Mouse (Mus musculus): Measurements from ENCODE around the gene Ctnnd2. TPM values are rescaled to one million over a fixed set of nuclear protein-coding genes. Genes with fewer than 3 reads are reported as not detected.

The Ctnnd2 gene
- polyA plus RNA-seq, 1 experiment from 2014 or later, result 61.2 TPM

DNA sequence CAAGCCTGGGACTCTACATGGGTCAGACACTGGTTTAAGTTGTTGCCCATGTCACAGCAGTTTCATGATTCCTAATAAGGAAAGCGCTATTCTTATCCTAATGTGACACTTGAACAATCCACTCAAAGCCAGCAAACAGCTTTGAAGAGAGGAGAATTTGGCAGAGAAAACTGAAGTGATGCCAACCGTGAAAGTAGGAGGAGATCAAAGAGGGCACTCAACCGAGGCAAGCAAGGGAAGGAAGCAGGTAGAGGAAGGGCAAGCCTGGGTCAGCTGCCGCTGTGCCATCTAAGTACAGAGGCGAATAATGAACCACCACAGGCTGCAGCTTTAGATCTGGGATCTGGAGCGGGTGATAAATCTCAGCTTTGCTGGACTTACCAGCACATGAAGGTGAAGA is 528.4 kb downstream of the Ctnnd2 start:
- Histone ChIP-seq H3K9me3 (ENCODE audit: control insufficient read depth, low read length) (no peaks in the 10 kb centered on the region), H3K4me3 (replicated peaks; ENCODE audit: low read depth, low read length) (no peak overlapping the region), H3K9ac (replicated peaks; ENCODE audit: low read length) (no peak overlapping the region), H3K4me2 (ENCODE audit: low read length) (no peak overlapping the region), H3K4me1 (ENCODE audit: control insufficient read depth, insufficient read depth, low read length) (no peaks in the 10 kb centered on the region), H3K27ac (replicated peaks; ENCODE audit: low read depth, low read length) (no peak overlapping the region), H3K27me3 (ENCODE audit: control insufficient read depth, insufficient read depth, low read length) (no peaks in the 10 kb centered on the region), H3K36me3 (ENCODE audit: control insufficient read depth, insufficient read depth, low read length) (no peaks in the 10 kb centered on the region)
- WGBS, result 43% methylated on average over 6 of the region's 6 CpGs
- DNase-seq, result no peak
- no peak for ATAC-seq (ENCODE audit: low FRiP score, low TSS enrichment)

DNA sequence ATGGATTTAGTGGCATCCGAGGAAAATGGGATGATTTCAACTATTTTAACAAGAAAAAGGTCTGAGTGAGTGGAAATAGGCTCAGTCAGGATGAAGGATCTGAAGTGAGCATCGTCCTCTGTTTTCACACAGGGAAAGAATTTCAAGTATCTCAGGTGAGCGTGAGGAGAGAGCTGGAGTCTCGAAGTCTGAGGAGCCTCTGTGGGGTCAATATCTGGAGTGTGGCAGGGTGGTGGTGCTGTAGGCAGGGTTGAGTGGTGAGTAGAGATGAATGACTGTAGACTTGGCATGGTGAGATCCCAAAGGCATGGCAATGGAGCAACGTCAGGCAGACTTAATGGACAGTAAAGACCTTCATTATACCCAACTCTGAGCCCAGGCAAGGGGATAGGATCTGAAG is 529.2 kb downstream of the Ctnnd2 start:
- Histone ChIP-seq H3K4me1 (ENCODE audit: control insufficient read depth, insufficient read depth, low read length) (no peaks in the 10 kb centered on the region), H3K9ac (replicated peaks; ENCODE audit: low read length) (no peak overlapping the region), H3K36me3 (ENCODE audit: control insufficient read depth, insufficient read depth, low read length) (no peaks in the 10 kb centered on the region), H3K4me2 (ENCODE audit: low read length) (no peak overlapping the region), H3K4me3 (replicated peaks; ENCODE audit: low read depth, low read length) (no peak overlapping the region), H3K9me3 (ENCODE audit: control insufficient read depth, low read length) (no peaks in the 10 kb centered on the region), H3K27ac (replicated peaks; ENCODE audit: low read depth, low read length) (no peak overlapping the region), H3K27me3 (ENCODE audit: control insufficient read depth, insufficient read depth, low read length) (no peaks in the 10 kb centered on the region)
- 87% methylated on average over 5 of the region's 5 CpGs for WGBS
- ATAC-seq (ENCODE audit: low FRiP score, low TSS enrichment) (no peak), DNase-seq (no peak)

DNA sequence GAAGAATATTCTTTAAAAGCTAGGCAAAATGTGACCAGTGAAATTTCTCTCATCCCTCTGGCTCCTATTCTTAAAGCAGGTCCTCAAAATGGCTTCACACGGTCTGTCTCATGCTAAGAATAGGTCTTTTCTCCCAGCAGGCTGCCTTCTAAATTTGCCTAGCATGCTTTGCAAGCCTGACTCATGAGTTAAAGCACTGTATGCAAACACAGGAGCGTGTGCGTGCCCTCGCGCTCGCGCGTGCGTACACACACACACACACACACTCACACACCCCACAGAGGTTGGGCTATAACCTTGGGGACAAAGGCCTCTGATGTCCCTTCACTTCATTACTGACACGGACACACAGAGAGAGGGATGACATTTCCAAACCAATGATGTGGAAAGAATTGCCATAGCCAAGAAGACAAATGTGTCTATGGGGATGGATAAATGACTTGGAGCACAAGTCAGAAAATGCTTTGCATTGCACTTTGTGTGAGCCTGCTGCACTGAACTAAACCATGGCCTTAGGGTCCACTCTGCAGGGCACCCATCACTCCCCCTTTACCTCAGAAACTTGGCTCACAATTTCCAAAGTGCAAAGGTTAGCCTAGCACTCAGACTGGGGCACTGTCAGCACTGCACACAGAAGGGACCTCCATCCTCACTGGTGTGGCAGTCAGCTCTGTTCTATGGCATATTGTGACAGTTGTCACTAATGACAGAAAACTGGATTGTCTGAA is 536.8 kb downstream of the Ctnnd2 start:
- no peaks in the 10 kb centered on the region for H3K27me3 ChIP-seq (ENCODE audit: control insufficient read depth, insufficient read depth, low read length)
- 0 out of 2 replicates have a peak, but pooled peaks cover 5% of the 10 kb centered on the region for H3K4me1 ChIP-seq (ENCODE audit: control insufficient read depth, insufficient read depth, low read length)
- 73% methylated on average over 10 of the region's 10 CpGs for WGBS
- H3K9ac ChIP-seq (replicated peaks; ENCODE audit: low read length), result no peak overlapping the region
- no peak overlapping the region for H3K4me3 ChIP-seq (replicated peaks; ENCODE audit: low read depth, low read length)
- no peaks in the 10 kb centered on the region for H3K36me3 ChIP-seq (ENCODE audit: control insufficient read depth, insufficient read depth, low read length)
- ATAC-seq (ENCODE audit: low FRiP score, low TSS enrichment) (no peak; the same call in 1 of the 2 replicates), DNase-seq (no peak)
- no peak overlapping the region for H3K27ac ChIP-seq (replicated peaks; ENCODE audit: low read depth, low read length)
- no peak overlapping the region for H3K4me2 ChIP-seq (ENCODE audit: low read length)
- H3K9me3 ChIP-seq (ENCODE audit: control insufficient read depth, low read length), result no peaks in the 10 kb centered on the region

DNA sequence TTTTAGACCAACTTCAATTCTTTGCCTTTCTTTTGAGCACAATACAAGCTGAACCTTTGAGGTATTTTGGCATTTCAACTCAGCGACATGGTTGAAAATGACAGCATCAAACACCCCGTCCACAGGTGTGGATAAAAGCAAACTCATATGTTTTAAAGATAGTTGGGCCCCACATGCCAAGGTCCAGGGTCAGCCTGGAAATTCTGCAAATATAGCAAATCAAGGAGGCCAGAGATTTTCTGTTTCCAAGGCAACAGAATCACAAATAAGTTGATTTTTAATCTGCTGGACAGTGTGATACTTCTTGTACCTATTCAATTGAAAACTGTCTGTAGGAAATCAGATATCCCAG is 537.3 kb downstream of the Ctnnd2 start:
- Histone ChIP-seq H3K4me2 (ENCODE audit: low read length) (no peak overlapping the region), H3K4me1 (ENCODE audit: control insufficient read depth, insufficient read depth, low read length) (0 out of 2 replicates have a peak, but pooled peaks cover 5% of the 10 kb centered on the region), H3K4me3 (replicated peaks; ENCODE audit: low read depth, low read length) (no peak overlapping the region), H3K9ac (replicated peaks; ENCODE audit: low read length) (no peak overlapping the region), H3K36me3 (ENCODE audit: control insufficient read depth, insufficient read depth, low read length) (no peaks in the 10 kb centered on the region), H3K27ac (replicated peaks; ENCODE audit: low read depth, low read length) (no peak overlapping the region), H3K27me3 (ENCODE audit: control insufficient read depth, insufficient read depth, low read length) (no peaks in the 10 kb centered on the region), H3K9me3 (ENCODE audit: control insufficient read depth, low read length) (no peaks in the 10 kb centered on the region)
- DNase-seq, result no peak
- no peak for ATAC-seq (ENCODE audit: low FRiP score, low TSS enrichment)
- WGBS, result 71% methylated on average over 2 of the region's 2 CpGs

DNA sequence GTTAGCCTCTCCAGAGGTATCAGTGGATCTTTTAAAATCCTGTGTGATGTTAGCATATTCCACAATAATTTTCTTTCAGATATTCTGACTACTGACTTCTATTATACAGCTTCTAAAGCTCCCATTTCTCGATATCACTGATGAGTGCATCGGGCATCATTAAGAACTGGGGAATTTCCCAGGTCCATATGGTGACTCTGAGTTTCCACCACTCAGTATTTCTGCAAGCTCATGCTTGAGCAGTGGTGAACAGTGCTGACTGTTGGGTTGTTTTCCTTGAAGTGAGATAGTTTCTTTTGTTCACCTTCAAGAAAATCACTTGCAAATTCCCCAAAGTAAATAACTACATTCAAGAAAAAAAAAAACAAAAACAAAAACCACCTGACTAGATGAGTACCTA is 542.4 kb downstream of the Ctnnd2 start:
- ATAC-seq (ENCODE audit: low FRiP score, low TSS enrichment) (no peak), DNase-seq (no peak)
- Histone ChIP-seq H3K4me2 (ENCODE audit: low read length) (no peak overlapping the region), H3K27ac (replicated peaks; ENCODE audit: low read depth, low read length) (no peak overlapping the region), H3K4me1 (ENCODE audit: control insufficient read depth, insufficient read depth, low read length) (no peaks in the 10 kb centered on the region), H3K27me3 (ENCODE audit: control insufficient read depth, insufficient read depth, low read length) (no peaks in the 10 kb centered on the region), H3K4me3 (replicated peaks; ENCODE audit: low read depth, low read length) (no peak overlapping the region), H3K9me3 (ENCODE audit: control insufficient read depth, low read length) (no peaks in the 10 kb centered on the region), H3K9ac (replicated peaks; ENCODE audit: low read length) (no peak overlapping the region), H3K36me3 (ENCODE audit: control insufficient read depth, insufficient read depth, low read length) (no peaks in the 10 kb centered on the region)
- 96% methylated on average over 2 of the region's 2 CpGs for WGBS

DNA sequence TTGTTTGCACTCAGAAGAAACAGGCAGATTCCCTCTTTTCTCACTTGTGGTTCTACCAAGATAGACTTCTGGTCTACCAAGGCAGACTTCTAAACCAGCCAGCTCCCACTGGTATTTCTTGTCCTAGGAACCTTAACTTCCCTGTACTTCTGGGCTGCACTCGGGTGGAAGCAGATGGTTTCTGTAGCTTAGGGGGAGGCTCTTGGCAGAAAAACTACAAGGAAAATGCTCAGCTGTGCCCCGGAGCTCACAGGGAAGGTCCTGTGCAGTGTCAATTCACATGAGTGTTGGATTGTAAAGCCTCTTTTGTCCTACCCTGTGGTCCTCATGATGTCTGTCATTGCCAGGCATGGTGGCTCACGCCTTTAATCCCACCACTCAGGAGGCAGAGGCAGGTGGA is 546.4 kb downstream of the Ctnnd2 start:
- Histone ChIP-seq H3K9me3 (ENCODE audit: control insufficient read depth, low read length) (no peaks in the 10 kb centered on the region), H3K36me3 (ENCODE audit: control insufficient read depth, insufficient read depth, low read length) (no peaks in the 10 kb centered on the region), H3K27ac (replicated peaks; ENCODE audit: low read depth, low read length) (no peak overlapping the region), H3K4me2 (ENCODE audit: low read length) (no peak overlapping the region), H3K9ac (replicated peaks; ENCODE audit: low read length) (no peak overlapping the region), H3K27me3 (ENCODE audit: control insufficient read depth, insufficient read depth, low read length) (no peaks in the 10 kb centered on the region), H3K4me3 (replicated peaks; ENCODE audit: low read depth, low read length) (no peak overlapping the region), H3K4me1 (ENCODE audit: control insufficient read depth, insufficient read depth, low read length) (no peaks in the 10 kb centered on the region)
- DNase-seq (no peak), ATAC-seq (ENCODE audit: low FRiP score, low TSS enrichment) (no peak)
- WGBS, result 74% methylated on average over 3 of the region's 3 CpGs

DNA sequence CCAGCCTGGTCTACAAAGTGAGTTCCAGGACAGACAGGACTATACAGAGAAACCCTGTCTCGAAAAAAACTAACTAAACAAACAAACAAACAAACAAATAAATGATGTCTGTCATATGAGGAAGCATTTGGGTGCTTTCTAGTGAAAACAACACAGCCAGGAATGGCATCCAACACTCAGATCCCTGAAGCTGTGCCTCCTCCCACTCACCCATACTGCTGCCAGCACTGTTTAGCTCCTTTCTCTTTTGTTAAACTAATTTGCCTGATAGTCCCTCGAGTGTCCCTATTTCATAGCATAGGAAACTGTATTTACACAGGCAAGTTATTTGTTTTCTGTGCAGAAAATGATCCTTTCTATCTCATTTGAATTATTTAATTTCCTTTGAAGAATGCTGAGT is 546.8 kb downstream of the Ctnnd2 start:
- Histone ChIP-seq H3K9me3 (ENCODE audit: control insufficient read depth, low read length) (no peaks in the 10 kb centered on the region), H3K4me1 (ENCODE audit: control insufficient read depth, insufficient read depth, low read length) (no peaks in the 10 kb centered on the region), H3K36me3 (ENCODE audit: control insufficient read depth, insufficient read depth, low read length) (no peaks in the 10 kb centered on the region), H3K27ac (replicated peaks; ENCODE audit: low read depth, low read length) (no peak overlapping the region), H3K4me2 (ENCODE audit: low read length) (no peak overlapping the region), H3K27me3 (ENCODE audit: control insufficient read depth, insufficient read depth, low read length) (no peaks in the 10 kb centered on the region), H3K9ac (replicated peaks; ENCODE audit: low read length) (no peak overlapping the region), H3K4me3 (replicated peaks; ENCODE audit: low read depth, low read length) (no peak overlapping the region)
- 72% methylated on average over 2 of the region's 2 CpGs for WGBS
- ATAC-seq (ENCODE audit: low FRiP score, low TSS enrichment) (no peak), DNase-seq (no peak)

DNA sequence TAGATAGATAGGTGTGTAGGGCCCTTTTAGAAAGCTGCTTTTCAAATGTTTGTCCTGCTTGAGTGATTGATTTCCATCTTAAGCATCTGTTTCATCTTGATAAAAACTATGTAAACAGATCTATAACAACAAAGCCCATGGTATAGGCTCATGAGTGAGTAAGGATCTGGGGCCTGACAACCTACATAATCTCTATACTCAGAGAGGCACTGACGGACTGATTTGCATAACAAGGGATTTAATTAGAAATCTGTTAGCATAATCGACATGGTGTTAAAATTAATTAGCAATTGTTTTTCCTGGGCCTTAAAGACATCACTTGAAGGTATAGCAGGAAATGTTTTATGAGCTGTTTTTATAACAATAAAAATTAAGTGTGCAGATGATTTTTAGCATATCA is 548.7 kb downstream of the Ctnnd2 start:
- Histone ChIP-seq H3K4me1 (ENCODE audit: control insufficient read depth, insufficient read depth, low read length) (no peaks in the 10 kb centered on the region), H3K27me3 (ENCODE audit: control insufficient read depth, insufficient read depth, low read length) (no peaks in the 10 kb centered on the region), H3K9me3 (ENCODE audit: control insufficient read depth, low read length) (no peaks in the 10 kb centered on the region), H3K4me3 (replicated peaks; ENCODE audit: low read depth, low read length) (no peak overlapping the region), H3K9ac (replicated peaks; ENCODE audit: low read length) (no peak overlapping the region), H3K4me2 (ENCODE audit: low read length) (no peak overlapping the region), H3K27ac (replicated peaks; ENCODE audit: low read depth, low read length) (no peak overlapping the region), H3K36me3 (ENCODE audit: control insufficient read depth, insufficient read depth, low read length) (no peaks in the 10 kb centered on the region)
- no peak for DNase-seq
- ATAC-seq (ENCODE audit: low FRiP score, low TSS enrichment), result no peak
- WGBS, result 41% methylated on average over 2 of the region's 2 CpGs

DNA sequence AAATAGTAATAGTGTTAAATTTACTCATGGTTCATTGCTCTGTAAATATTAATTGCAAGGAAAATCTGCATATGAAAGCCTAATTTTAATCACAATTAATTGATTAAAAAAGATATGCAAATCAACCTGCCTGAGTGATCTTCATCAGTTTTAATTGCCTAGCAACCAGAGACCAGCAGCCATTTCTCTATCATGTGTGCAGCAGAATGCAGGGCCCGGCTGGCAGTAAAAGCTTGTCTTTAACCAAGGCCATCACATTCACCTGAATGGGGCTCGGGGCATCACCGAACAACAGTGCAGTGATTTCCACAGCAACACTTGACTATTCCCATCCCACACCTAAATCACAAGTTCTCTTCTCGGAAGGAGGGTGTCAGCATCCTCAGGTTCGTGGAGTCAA is 553.7 kb downstream of the Ctnnd2 start:
- H3K4me1 ChIP-seq (ENCODE audit: control insufficient read depth, insufficient read depth, low read length), result no peaks in the 10 kb centered on the region
- no peak overlapping the region for H3K4me2 ChIP-seq (ENCODE audit: low read length)
- WGBS, result 77% methylated on average over 5 of the region's 5 CpGs
- H3K9ac ChIP-seq (replicated peaks; ENCODE audit: low read length), result no peak overlapping the region
- DNase-seq, result no peak
- H3K36me3 ChIP-seq (ENCODE audit: control insufficient read depth, insufficient read depth, low read length), result no peaks in the 10 kb centered on the region
- H3K27me3 ChIP-seq (ENCODE audit: control insufficient read depth, insufficient read depth, low read length), result no peaks in the 10 kb centered on the region
- no peak for ATAC-seq (ENCODE audit: low FRiP score, low TSS enrichment)
- H3K4me3 ChIP-seq (replicated peaks; ENCODE audit: low read depth, low read length), result no peak overlapping the region
- no peaks in the 10 kb centered on the region for H3K9me3 ChIP-seq (ENCODE audit: control insufficient read depth, low read length)
- H3K27ac ChIP-seq (replicated peaks; ENCODE audit: low read depth, low read length), result no peak overlapping the region
